Mouse (Mus musculus): ENCODE measurements around the gene Scp2. TPM values are rescaled to one million over a fixed set of nuclear protein-coding genes. Genes with fewer than 3 reads are reported as not detected.
"Not testable (repeated sequence)": the region's sequence is repeated elsewhere in the genome, so short reads cannot be mapped to it uniquely, and the experiment has no call there.

Gene Scp2
- total RNA-seq, 1 experiment from 2014 or later = 213 TPM

GRCm38 (mm10) chr4:108117924-108118876 lies 26.6 kb downstream of the Scp2 start:
- ATAC-seq (replicated peaks in 1 of 2; ENCODE audit: insufficient read depth in 1 of 2, low FRiP score in 2 of 2, low TSS enrichment in 1 of 2, low read depth in 1 of 2, poor library complexity in 2 of 2, severe bottlenecking in 2 of 2) = peak; percentile 96 to 97

DNA sequence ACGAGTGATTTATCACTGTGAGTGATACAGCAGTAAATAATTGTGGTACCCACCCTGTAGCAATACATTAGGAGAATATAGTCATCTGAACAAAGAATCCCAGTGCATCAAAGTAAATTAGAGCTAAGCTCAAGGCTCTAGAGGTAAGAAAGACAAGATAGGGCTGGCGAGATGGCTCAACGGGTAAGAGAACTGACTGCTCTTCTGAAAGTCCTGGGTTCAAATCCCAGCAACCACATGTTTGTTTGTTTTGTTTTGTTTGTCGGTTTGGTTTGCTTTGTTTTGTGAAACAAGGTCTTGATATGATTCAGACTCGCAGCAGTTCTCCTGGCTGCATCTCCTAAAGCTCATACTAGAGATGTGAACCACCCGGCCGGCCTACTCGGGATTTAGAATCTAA lies 27.3 kb downstream of the Scp2 start:
- ATAC-seq (replicated peaks in 1 of 2; ENCODE audit: insufficient read depth in 1 of 2, low FRiP score in 2 of 2, low TSS enrichment in 1 of 2, low read depth in 1 of 2, poor library complexity in 2 of 2, severe bottlenecking in 2 of 2) = no peak

DNA sequence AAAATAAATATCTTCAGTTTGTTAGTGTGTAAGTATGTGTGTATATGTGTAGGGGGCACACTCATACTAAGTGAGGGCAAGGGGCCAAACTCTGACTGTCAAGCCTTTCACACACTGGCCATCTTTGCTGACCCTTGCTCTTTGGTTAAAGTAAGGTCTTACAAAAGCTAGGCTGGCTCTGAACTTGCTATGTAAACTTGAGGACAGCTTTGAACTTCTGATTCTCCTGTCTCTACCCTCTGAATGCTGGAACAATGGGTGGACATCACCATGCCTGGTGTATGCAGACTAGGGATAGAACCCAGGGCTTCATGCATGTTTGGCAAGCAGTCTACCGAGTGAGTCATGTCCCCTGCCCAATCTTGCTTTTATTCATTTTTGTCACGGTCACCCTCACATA lies 28.3 kb downstream of the Scp2 start:
- ATAC-seq (replicated peaks in 1 of 2; ENCODE audit: insufficient read depth in 1 of 2, low FRiP score in 2 of 2, low TSS enrichment in 1 of 2, low read depth in 1 of 2, poor library complexity in 2 of 2, severe bottlenecking in 2 of 2) = no peak

DNA sequence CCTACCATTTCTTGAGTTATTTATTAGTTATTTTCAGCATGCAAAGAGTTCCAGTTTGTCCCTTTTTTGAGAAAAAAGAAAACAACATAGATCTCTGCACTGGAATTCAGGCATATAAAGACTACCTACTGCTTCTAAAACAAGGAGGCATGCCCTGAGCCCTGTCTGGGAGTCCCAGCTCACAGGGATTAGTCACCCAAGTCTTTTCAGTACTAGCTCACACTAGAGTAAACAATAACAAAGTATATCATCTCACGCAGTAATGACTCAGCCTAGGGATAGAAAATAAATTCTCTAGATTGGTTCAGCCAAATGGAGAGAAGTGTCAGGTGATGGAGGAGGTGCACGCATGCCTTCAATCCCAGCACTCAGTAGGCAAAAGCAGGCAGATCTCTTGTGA lies 34.1 kb downstream of the Scp2 start:
- ATAC-seq (replicated peaks in 1 of 2; ENCODE audit: insufficient read depth in 1 of 2, low FRiP score in 2 of 2, low TSS enrichment in 1 of 2, low read depth in 1 of 2, poor library complexity in 2 of 2, severe bottlenecking in 2 of 2) = no peak

- ATAC-seq (replicated peaks in 1 of 2; ENCODE audit: insufficient read depth in 1 of 2, low FRiP score in 2 of 2, low TSS enrichment in 1 of 2, low read depth in 1 of 2, poor library complexity in 2 of 2, severe bottlenecking in 2 of 2) = no peak
Observed at GRCm38 (mm10) chr4:108109728-108110127, 35.1 kb downstream of the Scp2 start.

DNA sequence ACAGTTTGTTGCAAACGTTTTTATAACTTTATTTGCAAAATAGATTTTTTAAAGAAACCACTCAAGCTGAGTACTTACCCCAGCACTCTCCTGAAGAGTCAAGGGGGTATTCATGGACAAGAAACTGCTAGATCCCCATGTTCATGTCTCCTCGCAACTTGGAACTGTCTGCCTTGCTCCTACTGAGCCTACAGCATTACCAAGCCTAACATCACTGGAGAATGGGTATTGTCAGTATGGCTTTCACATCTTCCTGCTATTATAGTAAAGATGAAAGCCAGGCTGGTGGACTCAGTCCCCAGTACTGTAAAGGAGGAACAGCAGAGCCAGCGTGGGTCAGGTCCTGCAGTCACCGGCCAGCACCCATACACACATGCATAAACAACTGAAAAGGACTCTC lies 48.5 kb downstream of the Scp2 start, which contains the start of gene Podn:
Gene Podn (minus strand): TSS at position 101 of the 400 bp plus-strand sequence.
- no peak for ATAC-seq (replicated peaks in 1 of 2; ENCODE audit: insufficient read depth in 1 of 2, low FRiP score in 2 of 2, low TSS enrichment in 1 of 2, low read depth in 1 of 2, poor library complexity in 2 of 2, severe bottlenecking in 2 of 2)

GRCm38 (mm10) chr4:108092741-108093397 lies 51.9 kb downstream of the Scp2 start:
- ATAC-seq (replicated peaks in 1 of 2; ENCODE audit: insufficient read depth in 1 of 2, low FRiP score in 2 of 2, low TSS enrichment in 1 of 2, low read depth in 1 of 2, poor library complexity in 2 of 2, severe bottlenecking in 2 of 2) = no peak

DNA sequence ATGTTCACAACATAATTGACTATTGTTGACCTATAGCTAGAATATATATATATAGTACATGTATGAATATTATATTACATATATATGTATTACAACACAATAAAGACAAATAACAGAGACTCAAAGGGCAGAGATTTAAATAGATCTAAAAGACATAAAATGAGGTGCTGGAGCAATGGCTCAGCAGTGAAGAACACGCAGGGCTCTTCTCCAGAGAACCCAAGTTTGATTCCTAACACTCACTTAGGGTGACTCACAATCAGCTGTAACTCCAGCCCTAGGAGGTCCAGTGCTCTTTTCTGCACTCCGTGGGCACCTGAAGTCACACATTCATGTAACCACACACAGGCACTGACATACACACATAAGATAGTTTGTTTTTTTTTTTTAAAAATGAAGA lies 60.8 kb downstream of the Scp2 start:
- no peak for ATAC-seq (replicated peaks in 1 of 2; ENCODE audit: insufficient read depth in 1 of 2, low FRiP score in 2 of 2, low TSS enrichment in 1 of 2, low read depth in 1 of 2, poor library complexity in 2 of 2, severe bottlenecking in 2 of 2)

GRCm38 (mm10) chr4:108083032-108083735 lies 61.6 kb downstream of the Scp2 start:
- no peak for ATAC-seq (replicated peaks in 1 of 2; ENCODE audit: insufficient read depth in 1 of 2, low FRiP score in 2 of 2, low TSS enrichment in 1 of 2, low read depth in 1 of 2, poor library complexity in 2 of 2, severe bottlenecking in 2 of 2)

DNA sequence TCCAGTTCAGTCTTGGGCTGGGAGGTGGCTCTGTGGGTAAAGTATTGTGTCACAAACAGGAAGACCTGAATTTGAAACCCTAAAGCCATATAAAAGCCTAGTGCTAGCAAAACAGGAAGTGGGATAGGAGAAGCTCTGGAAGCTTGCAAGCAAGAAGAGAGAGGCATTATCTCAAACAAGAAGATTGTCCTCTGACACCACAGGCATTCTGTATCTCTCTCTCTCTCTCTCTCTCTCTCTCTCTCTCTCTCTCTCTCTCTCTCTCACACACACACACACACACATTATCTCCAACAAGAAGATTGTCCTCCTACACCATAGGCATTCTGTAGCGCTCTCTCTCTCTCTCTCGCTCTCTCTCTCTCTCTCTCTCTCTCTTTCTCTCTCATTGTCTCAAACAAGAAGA lies 62.4 kb downstream of the Scp2 start:
- ATAC-seq (replicated peaks in 1 of 2; ENCODE audit: insufficient read depth in 1 of 2, low FRiP score in 2 of 2, low TSS enrichment in 1 of 2, low read depth in 1 of 2, poor library complexity in 2 of 2, severe bottlenecking in 2 of 2) = peak; percentile 27 to 66; a peak in 2 of 4 replicates

GRCm38 (mm10) chr4:108080876-108081275 lies 63.9 kb downstream of the Scp2 start:
- ATAC-seq (replicated peaks in 1 of 2; ENCODE audit: insufficient read depth in 1 of 2, low FRiP score in 2 of 2, low TSS enrichment in 1 of 2, low read depth in 1 of 2, poor library complexity in 2 of 2, severe bottlenecking in 2 of 2) = no peak

DNA sequence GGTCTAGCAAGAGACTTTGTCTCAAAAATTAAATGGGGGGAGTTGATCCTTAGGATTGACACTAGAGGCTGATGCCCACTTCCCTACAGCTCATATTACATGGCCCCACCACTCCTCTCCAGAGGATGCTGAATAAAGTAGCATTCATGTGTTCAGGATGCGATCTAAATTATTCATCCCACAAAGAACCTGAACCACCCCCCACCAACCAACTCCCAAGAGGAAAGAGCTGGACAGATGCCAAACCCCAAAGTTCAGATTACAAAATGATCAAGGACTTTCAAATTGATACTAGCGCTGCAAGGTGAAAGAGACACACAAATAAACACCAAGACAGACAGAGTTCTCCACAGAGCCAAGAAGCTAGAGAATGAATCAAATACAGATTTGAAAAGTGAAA lies 65.0 kb downstream of the Scp2 start:
- no peak for ATAC-seq (replicated peaks in 1 of 2; ENCODE audit: insufficient read depth in 1 of 2, low FRiP score in 2 of 2, low TSS enrichment in 1 of 2, low read depth in 1 of 2, poor library complexity in 2 of 2, severe bottlenecking in 2 of 2)

DNA sequence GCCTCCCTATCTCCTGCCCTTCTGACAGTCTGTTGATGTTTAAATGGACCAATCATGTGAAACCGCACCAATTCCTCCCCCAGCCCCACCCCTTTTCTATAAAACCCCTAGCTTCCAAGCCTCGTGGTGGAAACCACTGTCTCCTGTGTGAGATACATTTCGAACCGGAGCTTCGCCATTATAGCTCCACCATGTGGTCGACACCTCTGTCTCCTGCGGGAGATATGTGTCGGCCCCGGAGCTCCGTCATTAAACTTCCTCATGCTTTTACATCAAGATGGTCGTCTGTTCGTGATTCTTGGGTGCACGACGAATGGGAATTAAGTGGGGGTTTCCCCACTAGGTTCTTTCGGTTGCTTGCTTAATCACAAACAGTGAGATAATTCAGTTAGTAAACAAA lies 65.6 kb downstream of the Scp2 start:
- not testable (repeated sequence) for ATAC-seq (replicated peaks in 1 of 2; ENCODE audit: insufficient read depth in 1 of 2, low FRiP score in 2 of 2, low TSS enrichment in 1 of 2, low read depth in 1 of 2, poor library complexity in 2 of 2, severe bottlenecking in 2 of 2)

GRCm38 (mm10) chr4:108077224-108077955 lies 67.4 kb downstream of the Scp2 start:
- no peak for ATAC-seq (replicated peaks in 1 of 2; ENCODE audit: insufficient read depth in 1 of 2, low FRiP score in 2 of 2, low TSS enrichment in 1 of 2, low read depth in 1 of 2, poor library complexity in 2 of 2, severe bottlenecking in 2 of 2)

DNA sequence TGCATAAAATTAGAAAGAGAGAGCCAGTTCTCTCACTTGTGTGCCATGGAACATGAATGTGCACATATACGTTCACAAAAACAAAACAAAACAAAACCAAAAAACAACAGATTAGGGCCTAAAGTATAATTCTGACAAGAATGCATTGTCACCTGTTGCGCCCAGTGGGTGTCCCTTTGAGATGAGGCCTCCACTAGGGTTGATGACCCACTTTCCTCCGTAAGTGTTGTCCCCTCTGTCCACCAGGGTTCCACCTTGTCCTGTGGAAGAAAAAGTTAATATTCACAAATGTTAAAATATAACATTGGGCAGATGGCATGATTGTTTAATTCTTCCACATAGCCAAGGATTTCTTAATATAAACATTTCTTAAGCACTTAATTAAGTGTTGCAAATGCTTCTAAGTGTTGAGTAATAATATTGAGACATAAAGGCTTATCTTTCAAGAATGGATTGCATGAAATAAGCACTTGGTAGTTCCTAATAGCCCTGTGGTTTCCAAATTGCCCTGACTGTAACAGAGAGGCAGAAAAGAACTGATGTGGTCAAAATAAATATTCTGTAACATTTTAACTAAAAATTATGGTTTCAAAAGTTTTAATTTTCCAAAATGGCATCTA lies 70.5 kb downstream of the Scp2 start:
- ATAC-seq (replicated peaks in 1 of 2; ENCODE audit: insufficient read depth in 1 of 2, low FRiP score in 2 of 2, low TSS enrichment in 1 of 2, low read depth in 1 of 2, poor library complexity in 2 of 2, severe bottlenecking in 2 of 2) = no peak

DNA sequence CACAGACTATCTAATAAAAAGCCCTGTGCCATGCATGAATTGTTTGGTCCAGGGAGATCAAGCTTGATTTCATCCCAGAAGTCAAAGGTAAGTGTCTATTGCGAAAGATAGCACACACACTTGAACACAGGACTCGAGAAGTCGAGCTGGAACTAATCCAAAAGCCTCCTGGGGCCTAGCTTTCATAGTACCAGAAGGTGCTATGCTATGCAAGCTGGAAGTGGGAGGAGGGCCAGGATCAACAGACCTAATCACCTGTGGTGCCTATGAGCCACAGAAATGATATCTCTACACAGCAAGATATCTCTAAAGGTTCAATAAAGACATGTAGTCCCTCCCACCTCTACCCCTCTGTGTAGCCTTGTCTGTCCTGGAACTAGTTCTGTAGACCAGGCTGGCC lies 72.7 kb downstream of the Scp2 start:
- ATAC-seq (replicated peaks in 1 of 2; ENCODE audit: insufficient read depth in 1 of 2, low FRiP score in 2 of 2, low TSS enrichment in 1 of 2, low read depth in 1 of 2, poor library complexity in 2 of 2, severe bottlenecking in 2 of 2) = no peak

Measured in hematopoietic stem cell, adult 5-6 weeks (primary cell).